Mouse (Mus musculus): ENCODE data around the gene Prkch. TPM values are rescaled to one million over a fixed set of nuclear protein-coding genes. Genes with fewer than 3 reads are reported as not detected.

Gene Prkch
- total RNA-seq, 2 experiments from 2014 or later = 11.2 to 16.3 TPM

- no peak for DNase-seq
Measured at GRCm38 (mm10) chr12:73580811-73581210, 3.8 kb upstream of the Prkch start.

GRCm38 (mm10) chr12:73583318-73583717, 1.3 kb upstream of the Prkch start:
- DNase-seq = no peak

- no peak for DNase-seq
Measured at GRCm38 (mm10) chr12:73583813-73584609, 585 bp upstream of the Prkch start.

GRCm38 (mm10) chr12:73585241-73585801, 725 bp downstream of the Prkch start:
- no peak for DNase-seq

- no peak for DNase-seq
Measured at GRCm38 (mm10) chr12:73585850-73586249, 1.3 kb downstream of the Prkch start.

- no peak for DNase-seq
Measured at GRCm38 (mm10) chr12:73587262-73587661, 2.7 kb downstream of the Prkch start.

GRCm38 (mm10) chr12:73590627-73591276, 6.2 kb downstream of the Prkch start:
- no peak for DNase-seq

- peak; percentile 69 to 77 for DNase-seq
Measured at GRCm38 (mm10) chr12:73591625-73592024, 7.0 kb downstream of the Prkch start.

GRCm38 (mm10) chr12:73593021-73593798, 8.6 kb downstream of the Prkch start:
- no peak for DNase-seq

- no peak for DNase-seq
Measured at GRCm38 (mm10) chr12:73594177-73594745, 9.7 kb downstream of the Prkch start.

GRCm38 (mm10) chr12:73595226-73595625, 10.6 kb downstream of the Prkch start:
- DNase-seq = no peak

GRCm38 (mm10) chr12:73598241-73598640, 13.6 kb downstream of the Prkch start:
- peak; percentile 39 to 68 for DNase-seq

GRCm38 (mm10) chr12:73600457-73600856, 15.9 kb downstream of the Prkch start:
- no peak for DNase-seq

- no peak for DNase-seq
Measured at GRCm38 (mm10) chr12:73602974-73603373, 18.4 kb downstream of the Prkch start.

GRCm38 (mm10) chr12:73603653-73604052, 19.1 kb downstream of the Prkch start:
- DNase-seq = no peak

- DNase-seq = no peak
Measured at GRCm38 (mm10) chr12:73604762-73605161, 20.2 kb downstream of the Prkch start.

GRCm38 (mm10) chr12:73605174-73605573, 20.6 kb downstream of the Prkch start:
- no peak for DNase-seq

- DNase-seq = no peak
Measured at GRCm38 (mm10) chr12:73607381-73608064, 22.9 kb downstream of the Prkch start.

GRCm38 (mm10) chr12:73608065-73608397, 23.4 kb downstream of the Prkch start:
- no peak for DNase-seq

GRCm38 (mm10) chr12:73609262-73609661, 24.7 kb downstream of the Prkch start:
- DNase-seq = no peak

- no peak for DNase-seq
Measured at GRCm38 (mm10) chr12:73609676-73610545, 25.3 kb downstream of the Prkch start.
